Mouse (Mus musculus) midbrain, embryonic 13.5 days (tissue): ENCODE results near the gene Cbx6. TPM values are rescaled to one million over a fixed set of nuclear protein-coding genes. Genes with fewer than 3 reads are reported as not detected.
A peak's percentile ranks its signal among the peaks of the same experiment; 100 is the strongest.

Experiments used
- ATAC-seq: fragments of 200-750 bp; cut with Nextera tagmentation; 2 replicates; pipeline ENCODE4 v1.8.0; 2017; ENCODE audit warnings: mild to moderate bottlenecking, moderate TSS enrichment, moderate library complexity
- H3K27ac ChIP-seq: fragments of 300-500 bp; sonication (generic); 2 replicates; pipeline ENCODE4 v1.5.1; 2015; ENCODE audit warnings: inconsistent platforms, mild to moderate bottlenecking, moderate library complexity
- H3K27me3 ChIP-seq: fragments of 300-500 bp; sonication (generic); 2 replicates; pipeline ENCODE4 v1.6.1; 2015; ENCODE audit warnings: mild to moderate bottlenecking, inconsistent platforms
- H3K36me3 ChIP-seq: fragments of 300-500 bp; sonication (generic); 2 replicates; pipeline ENCODE4 v1.6.1; 2015; ENCODE audit warnings: mild to moderate bottlenecking, inconsistent platforms
- H3K4me1 ChIP-seq: fragments of 300-500 bp; sonication (generic); replicated peaks from 2 replicates; pipeline ENCODE4 v1.6.1; 2015; ENCODE audit warnings: inconsistent platforms
- H3K4me2 ChIP-seq: fragments of 300-500 bp; sonication (generic); replicated peaks from 2 replicates; pipeline ENCODE4 v1.6.1; 2015; ENCODE audit warnings: moderate library complexity, mild to moderate bottlenecking, inconsistent platforms
- H3K4me3 ChIP-seq: fragments of 300-500 bp; sonication (generic); replicated peaks from 2 replicates; pipeline ENCODE4 v1.5.1; 2015; ENCODE audit warnings: mild to moderate bottlenecking, inconsistent platforms
- H3K9ac ChIP-seq: fragments of 300-500 bp; sonication (generic); replicated peaks from 2 replicates; pipeline ENCODE4 v1.6.1; 2015; ENCODE audit warnings: mild to moderate bottlenecking, inconsistent platforms
- H3K9me3 ChIP-seq: fragments of 300-500 bp; sonication (generic); 2 replicates; pipeline ENCODE4 v1.6.1; 2016; ENCODE audit warnings: mild to moderate bottlenecking, inconsistent platforms
- WGBS: fragments of 180-500 bp; shearing (Covaris S2); methylation state at CpG from one replicate; pipeline ENCODE4 v1.1.7; 2015; 5-methylcytosine and 5-hydroxymethylcytosine counted together
- polyA plus RNA-seq: library from polyadenylated mRNA; unstranded; fragments of >200 nt; fragmentation: Nextera tagmentation; extraction: Ambion mirVana; gene quantifications from 2 replicates; pipeline ENCODE4 v1.2.1, GENCODE M21; 2015

The Cbx6 gene
- polyA plus RNA-seq, 1 experiment from 2014 or later, result 61.4 TPM

GRCm38 (mm10) chr15:79810997-79811396 lies 23.5 kb downstream of the Cbx6 start:
- no peaks in the 10 kb centered on the region for H3K9me3 ChIP-seq
- ATAC-seq, result no peak
- WGBS, result 72% methylated on average over 4 of the region's 4 CpGs
- H3K9ac ChIP-seq, result no peak overlapping the region
- H3K4me2 ChIP-seq, result no peak overlapping the region
- no peaks in the 10 kb centered on the region for H3K36me3 ChIP-seq
- no peak overlapping the region for H3K27ac ChIP-seq
- peaks cover 10% of the 10 kb centered on the region for H3K4me1 ChIP-seq
- peaks cover 37% of the 10 kb centered on the region for H3K27me3 ChIP-seq
- no peak overlapping the region for H3K4me3 ChIP-seq

GRCm38 (mm10) chr15:79810061-79810460 lies 24.4 kb downstream of the Cbx6 start:
- Histone ChIP-seq H3K4me2 (no peak overlapping the region), H3K27me3 (peaks cover 47% of the 10 kb centered on the region), H3K36me3 (no peaks in the 10 kb centered on the region), H3K4me1 (peaks cover 11% of the 10 kb centered on the region), H3K9ac (no peak overlapping the region), H3K27ac (no peak overlapping the region), H3K4me3 (no peak overlapping the region), H3K9me3 (no peaks in the 10 kb centered on the region)
- 68% methylated on average over 3 of the region's 3 CpGs for WGBS
- no peak for ATAC-seq

GRCm38 (mm10) chr15:79808658-79809057 lies 25.8 kb downstream of the Cbx6 start:
- H3K27ac ChIP-seq, result no peak overlapping the region
- H3K9ac ChIP-seq, result no peak overlapping the region
- no peak for ATAC-seq
- no peak overlapping the region for H3K4me2 ChIP-seq
- H3K4me1 ChIP-seq, result peaks cover 17% of the 10 kb centered on the region
- H3K9me3 ChIP-seq, result no peaks in the 10 kb centered on the region
- WGBS, result 57% methylated on average over 5 of the region's 5 CpGs
- H3K27me3 ChIP-seq, result peaks cover 51% of the 10 kb centered on the region
- H3K4me3 ChIP-seq, result no peak overlapping the region
- no peaks in the 10 kb centered on the region for H3K36me3 ChIP-seq

- ATAC-seq, result no peak
- no peak overlapping the region for H3K27ac ChIP-seq
- 35% methylated on average over 5 of the region's 5 CpGs for WGBS
- H3K4me2 ChIP-seq, result no peak overlapping the region
- peaks cover 56% of the 10 kb centered on the region for H3K27me3 ChIP-seq
- no peak overlapping the region for H3K4me3 ChIP-seq
- H3K4me1 ChIP-seq, result peaks cover 21% of the 10 kb centered on the region
- no peaks in the 10 kb centered on the region for H3K36me3 ChIP-seq
- H3K9me3 ChIP-seq, result no peaks in the 10 kb centered on the region
- no peak overlapping the region for H3K9ac ChIP-seq
Measured at GRCm38 (mm10) chr15:79808114-79808513, 26.4 kb downstream of the Cbx6 start.

- H3K36me3 ChIP-seq, result no peaks in the 10 kb centered on the region
- no peak overlapping the region for H3K9ac ChIP-seq
- no peak for ATAC-seq
- H3K4me2 ChIP-seq, result no peak overlapping the region
- WGBS, result 48% methylated on average over 1 of the region's 1 CpGs
- H3K27me3 ChIP-seq, result peaks cover 64% of the 10 kb centered on the region
- H3K27ac ChIP-seq, result no peak overlapping the region
- H3K9me3 ChIP-seq, result no peaks in the 10 kb centered on the region
- H3K4me3 ChIP-seq, result no peak overlapping the region
- H3K4me1 ChIP-seq, result peaks cover 26% of the 10 kb centered on the region
Measured at GRCm38 (mm10) chr15:79807050-79807449, 27.4 kb downstream of the Cbx6 start.

- H3K27me3 ChIP-seq, result peaks cover 69% of the 10 kb centered on the region
- ATAC-seq, result 0 out of 2 replicates have a peak, but pooled peaks have one; percentile 5
- 21% methylated on average over 8 of the region's 8 CpGs for WGBS
Measured at GRCm38 (mm10) chr15:79805246-79805645, 29.2 kb downstream of the Cbx6 start.

GRCm38 (mm10) chr15:79804352-79805071 lies 30.0 kb downstream of the Cbx6 start, which contains the start of gene Nptxr:
TSS of gene Nptxr (minus strand) at chr15:79804766.
- under 1% methylated on average over 71 of the region's 91 CpGs for WGBS
- Histone ChIP-seq H3K4me2 (peak within 1 kb of the TSS; percentile 78), H3K36me3 (no peaks in the 10 kb centered on the region), H3K27me3 (peaks cover 64% of the 10 kb centered on the region), H3K27ac (peak within 1 kb of the TSS; percentile 87), H3K4me3 (peak within 1 kb of the TSS; percentile 68), H3K4me1 (peaks cover 39% of the 10 kb centered on the region), H3K9me3 (no peaks in the 10 kb centered on the region), H3K9ac (peak within 1 kb of the TSS; percentile 83)
- ATAC-seq, result peak; percentile 81

More at GRCm38 (mm10) chr15:79805246-79805645, 29.2 kb downstream of the Cbx6 start:
- Histone ChIP-seq H3K4me1 (peaks cover 35% of the 10 kb centered on the region), H3K9ac (peak overlapping the region; percentile 83), H3K9me3 (no peaks in the 10 kb centered on the region), H3K4me2 (peak overlapping the region; percentile 78), H3K4me3 (peak overlapping the region; percentile 68; the same call in 1 of the 2 replicates), H3K36me3 (no peaks in the 10 kb centered on the region), H3K27ac (peak overlapping the region; percentile 87; the same call in 1 of the 2 replicates)

- H3K9me3 ChIP-seq, result no peaks in the 10 kb centered on the region
- no peaks in the 10 kb centered on the region for H3K36me3 ChIP-seq
- peak overlapping the region; percentile 83 for H3K9ac ChIP-seq
- H3K4me2 ChIP-seq, result peak overlapping the region; percentile 78
- H3K27ac ChIP-seq, result peak overlapping the region; percentile 87
- peak; percentile 67 for ATAC-seq
- peak overlapping the region; percentile 68 for H3K4me3 ChIP-seq
- WGBS, result 5% methylated on average over 81 of the region's 81 CpGs
- H3K4me1 ChIP-seq, result peaks cover 39% of the 10 kb centered on the region
- peaks cover 57% of the 10 kb centered on the region for H3K27me3 ChIP-seq
Measured at GRCm38 (mm10) chr15:79803533-79804351, 30.7 kb downstream of the Cbx6 start.

GRCm38 (mm10) chr15:79802304-79802703 lies 32.2 kb downstream of the Cbx6 start:
- WGBS, result 57% methylated on average over 4 of the region's 4 CpGs
- H3K9ac ChIP-seq, result no peak overlapping the region
- ATAC-seq, result no peak
- H3K27ac ChIP-seq, result no peak overlapping the region
- H3K27me3 ChIP-seq, result peaks cover 52% of the 10 kb centered on the region
- no peaks in the 10 kb centered on the region for H3K36me3 ChIP-seq
- H3K4me3 ChIP-seq, result no peak overlapping the region
- H3K4me1 ChIP-seq, result peaks cover 39% of the 10 kb centered on the region
- peak overlapping the region; percentile 78; the same call in 1 of the 2 replicates for H3K4me2 ChIP-seq
- no peaks in the 10 kb centered on the region for H3K9me3 ChIP-seq

GRCm38 (mm10) chr15:79801646-79802045 lies 32.8 kb downstream of the Cbx6 start:
- Histone ChIP-seq H3K4me3 (no peak overlapping the region), H3K9me3 (no peaks in the 10 kb centered on the region), H3K27ac (no peak overlapping the region), H3K36me3 (no peaks in the 10 kb centered on the region), H3K27me3 (peaks cover 45% of the 10 kb centered on the region), H3K9ac (no peak overlapping the region), H3K4me1 (peaks cover 39% of the 10 kb centered on the region), H3K4me2 (no peak overlapping the region)
- no peak for ATAC-seq
- WGBS, result 68% methylated on average over 2 of the region's 2 CpGs

- Histone ChIP-seq H3K9ac (no peak overlapping the region), H3K4me2 (no peak overlapping the region), H3K4me3 (no peak overlapping the region), H3K36me3 (no peaks in the 10 kb centered on the region), H3K4me1 (peaks cover 41% of the 10 kb centered on the region), H3K27me3 (peaks cover 36% of the 10 kb centered on the region), H3K9me3 (no peaks in the 10 kb centered on the region), H3K27ac (no peak overlapping the region)
- no peak for ATAC-seq
- WGBS, result 64% methylated on average over 11 of the region's 11 CpGs
Measured at GRCm38 (mm10) chr15:79800701-79801100, 33.8 kb downstream of the Cbx6 start.

GRCm38 (mm10) chr15:79798591-79798990 lies 35.9 kb downstream of the Cbx6 start:
- Histone ChIP-seq H3K9me3 (no peaks in the 10 kb centered on the region), H3K4me1 (peaks cover 32% of the 10 kb centered on the region), H3K4me3 (no peak overlapping the region), H3K9ac (no peak overlapping the region), H3K27me3 (peaks cover 22% of the 10 kb centered on the region), H3K27ac (no peak overlapping the region), H3K4me2 (no peak overlapping the region), H3K36me3 (no peaks in the 10 kb centered on the region)
- no peak for ATAC-seq
- WGBS, result 87% methylated on average over 10 of the region's 10 CpGs
